Mouse (Mus musculus): ENCODE measurements around the gene Ncam1. TPM values are rescaled to one million over a fixed set of nuclear protein-coding genes. Genes with fewer than 3 reads are reported as not detected.

The Ncam1 gene
- polyA plus RNA-seq, 1 experiment from 2014 or later = 25.2 TPM

- no peak overlapping the region for H3K27ac ChIP-seq (ENCODE audit: low read length)
- H3K9ac ChIP-seq (ENCODE audit: low read length) = no peak overlapping the region
These were observed 298.8 kb downstream of the Ncam1 start for GRCm38 (mm10) chr9:49499878-49500277.

GRCm38 (mm10) chr9:49493979-49494649, 304.6 kb downstream of the Ncam1 start:
- Histone ChIP-seq H3K36me3 (ENCODE audit: control insufficient read depth, insufficient read depth, low read length) (no peaks in the 10 kb centered on the region), H3K4me2 (ENCODE audit: low read depth, low read length) (no peak overlapping the region), H3K9ac (ENCODE audit: low read length) (no peak overlapping the region), H3K27ac (ENCODE audit: low read length) (no peak overlapping the region), H3K4me1 (replicated peaks; ENCODE audit: control insufficient read depth, insufficient read depth, low read length) (no peaks in the 10 kb centered on the region), H3K27me3 (ENCODE audit: control insufficient read depth, insufficient read depth, low read depth, low read length) (no peaks in the 10 kb centered on the region), H3K4me3 (ENCODE audit: low read length) (no peak overlapping the region), H3K9me3 (ENCODE audit: control insufficient read depth, low read length) (no peaks in the 10 kb centered on the region)
- peak; percentile 76; the same call in 1 of the 2 replicates for ATAC-seq (ENCODE audit: low read depth)
- WGBS = 1% methylated on average over 4 of the region's 4 CpGs

More at GRCm38 (mm10) chr9:49499878-49500277, 298.8 kb downstream of the Ncam1 start:
- 85% methylated on average over 2 of the region's 2 CpGs for WGBS
- no peaks in the 10 kb centered on the region for H3K27me3 ChIP-seq (ENCODE audit: control insufficient read depth, insufficient read depth, low read depth, low read length)
- no peaks in the 10 kb centered on the region for H3K4me1 ChIP-seq (replicated peaks; ENCODE audit: control insufficient read depth, insufficient read depth, low read length)
- H3K4me3 ChIP-seq (ENCODE audit: low read length) = no peak overlapping the region
- no peak for ATAC-seq (ENCODE audit: low read depth)
- no peaks in the 10 kb centered on the region for H3K36me3 ChIP-seq (ENCODE audit: control insufficient read depth, insufficient read depth, low read length)
- H3K9me3 ChIP-seq (ENCODE audit: control insufficient read depth, low read length) = no peaks in the 10 kb centered on the region
- no peak overlapping the region for H3K4me2 ChIP-seq (ENCODE audit: low read depth, low read length)

- H3K9ac ChIP-seq (ENCODE audit: low read length) = no peak overlapping the region
- H3K9me3 ChIP-seq (ENCODE audit: control insufficient read depth, low read length) = no peaks in the 10 kb centered on the region
- no peaks in the 10 kb centered on the region for H3K36me3 ChIP-seq (ENCODE audit: control insufficient read depth, insufficient read depth, low read length)
- no peak overlapping the region for H3K4me2 ChIP-seq (ENCODE audit: low read depth, low read length)
- peaks cover 2% of the 10 kb centered on the region; the same call in 1 of the 2 replicates for H3K4me1 ChIP-seq (replicated peaks; ENCODE audit: control insufficient read depth, insufficient read depth, low read length)
- no peak overlapping the region for H3K27ac ChIP-seq (ENCODE audit: low read length)
- no peaks in the 10 kb centered on the region for H3K27me3 ChIP-seq (ENCODE audit: control insufficient read depth, insufficient read depth, low read depth, low read length)
- WGBS = 73% methylated on average over 4 of the region's 4 CpGs
- ATAC-seq (ENCODE audit: low read depth) = no peak
- H3K4me3 ChIP-seq (ENCODE audit: low read length) = no peak overlapping the region
These were observed 308.1 kb downstream of the Ncam1 start for GRCm38 (mm10) chr9:49490609-49491008.

GRCm38 (mm10) chr9:49488912-49489895, 309.5 kb downstream of the Ncam1 start:
- Histone ChIP-seq H3K4me2 (ENCODE audit: low read depth, low read length) (peak overlapping the region; percentile 35; the same call in 1 of the 2 replicates), H3K36me3 (ENCODE audit: control insufficient read depth, insufficient read depth, low read length) (no peaks in the 10 kb centered on the region), H3K27me3 (ENCODE audit: control insufficient read depth, insufficient read depth, low read depth, low read length) (no peaks in the 10 kb centered on the region), H3K9ac (ENCODE audit: low read length) (no peak overlapping the region), H3K9me3 (ENCODE audit: control insufficient read depth, low read length) (no peaks in the 10 kb centered on the region), H3K27ac (ENCODE audit: low read length) (no peak overlapping the region), H3K4me3 (ENCODE audit: low read length) (no peak overlapping the region), H3K4me1 (replicated peaks; ENCODE audit: control insufficient read depth, insufficient read depth, low read length) (peaks cover 2% of the 10 kb centered on the region)
- WGBS = 24% methylated on average over 16 of the region's 16 CpGs
- peak; percentile 42; the same call in 1 of the 2 replicates for ATAC-seq (ENCODE audit: low read depth)

GRCm38 (mm10) chr9:49488258-49488657, 310.5 kb downstream of the Ncam1 start:
- Histone ChIP-seq H3K27ac (ENCODE audit: low read length) (no peak overlapping the region), H3K36me3 (ENCODE audit: control insufficient read depth, insufficient read depth, low read length) (no peaks in the 10 kb centered on the region)
- WGBS = 73% methylated on average over 7 of the region's 7 CpGs

GRCm38 (mm10) chr9:49487657-49487943, 311.1 kb downstream of the Ncam1 start:
- peaks cover 2% of the 10 kb centered on the region for H3K4me1 ChIP-seq (replicated peaks; ENCODE audit: control insufficient read depth, insufficient read depth, low read length)
- WGBS = 61% methylated on average over 6 of the region's 6 CpGs
- H3K36me3 ChIP-seq (ENCODE audit: control insufficient read depth, insufficient read depth, low read length) = no peaks in the 10 kb centered on the region
- no peak overlapping the region for H3K4me3 ChIP-seq (ENCODE audit: low read length)
- no peaks in the 10 kb centered on the region for H3K27me3 ChIP-seq (ENCODE audit: control insufficient read depth, insufficient read depth, low read depth, low read length)
- no peak overlapping the region for H3K9ac ChIP-seq (ENCODE audit: low read length)
- no peak overlapping the region for H3K4me2 ChIP-seq (ENCODE audit: low read depth, low read length)
- no peak for ATAC-seq (ENCODE audit: low read depth)
- no peaks in the 10 kb centered on the region for H3K9me3 ChIP-seq (ENCODE audit: control insufficient read depth, low read length)
- no peak overlapping the region for H3K27ac ChIP-seq (ENCODE audit: low read length)

More at GRCm38 (mm10) chr9:49488258-49488657, 310.5 kb downstream of the Ncam1 start:
- no peak for ATAC-seq (ENCODE audit: low read depth)
- Histone ChIP-seq H3K9ac (ENCODE audit: low read length) (no peak overlapping the region), H3K9me3 (ENCODE audit: control insufficient read depth, low read length) (no peaks in the 10 kb centered on the region), H3K4me2 (ENCODE audit: low read depth, low read length) (no peak overlapping the region), H3K27me3 (ENCODE audit: control insufficient read depth, insufficient read depth, low read depth, low read length) (no peaks in the 10 kb centered on the region), H3K4me1 (replicated peaks; ENCODE audit: control insufficient read depth, insufficient read depth, low read length) (peaks cover 2% of the 10 kb centered on the region), H3K4me3 (ENCODE audit: low read length) (no peak overlapping the region)

- ATAC-seq (ENCODE audit: low read depth) = no peak
- 65% methylated on average over 9 of the region's 9 CpGs for WGBS
- Histone ChIP-seq H3K27me3 (ENCODE audit: control insufficient read depth, insufficient read depth, low read depth, low read length) (no peaks in the 10 kb centered on the region), H3K9ac (ENCODE audit: low read length) (no peak overlapping the region), H3K4me1 (replicated peaks; ENCODE audit: control insufficient read depth, insufficient read depth, low read length) (peaks cover 2% of the 10 kb centered on the region), H3K9me3 (ENCODE audit: control insufficient read depth, low read length) (no peaks in the 10 kb centered on the region), H3K4me3 (ENCODE audit: low read length) (no peak overlapping the region), H3K27ac (ENCODE audit: low read length) (no peak overlapping the region), H3K36me3 (ENCODE audit: control insufficient read depth, insufficient read depth, low read length) (no peaks in the 10 kb centered on the region), H3K4me2 (ENCODE audit: low read depth, low read length) (no peak overlapping the region)
These were observed 311.7 kb downstream of the Ncam1 start for GRCm38 (mm10) chr9:49486805-49487656.

GRCm38 (mm10) chr9:49485892-49486311, 312.8 kb downstream of the Ncam1 start, which contains the start of gene Ttc12:
TSS of gene Ttc12 (minus strand) at chr9:49486225.
- peak within 1 kb of the TSS; percentile 87 for H3K4me2 ChIP-seq (ENCODE audit: low read depth, low read length)
- peaks cover 2% of the 10 kb centered on the region for H3K4me1 ChIP-seq (replicated peaks; ENCODE audit: control insufficient read depth, insufficient read depth, low read length)
- H3K4me3 ChIP-seq (ENCODE audit: low read length) = peak within 1 kb of the TSS; percentile 74
- no peaks in the 10 kb centered on the region for H3K27me3 ChIP-seq (ENCODE audit: control insufficient read depth, insufficient read depth, low read depth, low read length)
- no peak within 1 kb of the TSS; the same call in 1 of the 2 replicates for H3K27ac ChIP-seq (ENCODE audit: low read length)
- H3K9ac ChIP-seq (ENCODE audit: low read length) = peak within 1 kb of the TSS; percentile 63
- H3K9me3 ChIP-seq (ENCODE audit: control insufficient read depth, low read length) = no peaks in the 10 kb centered on the region
- no peaks in the 10 kb centered on the region for H3K36me3 ChIP-seq (ENCODE audit: control insufficient read depth, insufficient read depth, low read length)
- peak; percentile 94 for ATAC-seq (ENCODE audit: low read depth)
- WGBS = under 1% methylated on average over 18 of the region's 18 CpGs

Data from lung, embryonic 16.5 days (tissue).